Mouse (Mus musculus): ENCODE results near the gene Rhbdd1. TPM values are rescaled to one million over a fixed set of nuclear protein-coding genes. Genes with fewer than 3 reads are reported as not detected.

Gene Rhbdd1
- polyA plus RNA-seq, 1 experiment: not detected

DNA sequence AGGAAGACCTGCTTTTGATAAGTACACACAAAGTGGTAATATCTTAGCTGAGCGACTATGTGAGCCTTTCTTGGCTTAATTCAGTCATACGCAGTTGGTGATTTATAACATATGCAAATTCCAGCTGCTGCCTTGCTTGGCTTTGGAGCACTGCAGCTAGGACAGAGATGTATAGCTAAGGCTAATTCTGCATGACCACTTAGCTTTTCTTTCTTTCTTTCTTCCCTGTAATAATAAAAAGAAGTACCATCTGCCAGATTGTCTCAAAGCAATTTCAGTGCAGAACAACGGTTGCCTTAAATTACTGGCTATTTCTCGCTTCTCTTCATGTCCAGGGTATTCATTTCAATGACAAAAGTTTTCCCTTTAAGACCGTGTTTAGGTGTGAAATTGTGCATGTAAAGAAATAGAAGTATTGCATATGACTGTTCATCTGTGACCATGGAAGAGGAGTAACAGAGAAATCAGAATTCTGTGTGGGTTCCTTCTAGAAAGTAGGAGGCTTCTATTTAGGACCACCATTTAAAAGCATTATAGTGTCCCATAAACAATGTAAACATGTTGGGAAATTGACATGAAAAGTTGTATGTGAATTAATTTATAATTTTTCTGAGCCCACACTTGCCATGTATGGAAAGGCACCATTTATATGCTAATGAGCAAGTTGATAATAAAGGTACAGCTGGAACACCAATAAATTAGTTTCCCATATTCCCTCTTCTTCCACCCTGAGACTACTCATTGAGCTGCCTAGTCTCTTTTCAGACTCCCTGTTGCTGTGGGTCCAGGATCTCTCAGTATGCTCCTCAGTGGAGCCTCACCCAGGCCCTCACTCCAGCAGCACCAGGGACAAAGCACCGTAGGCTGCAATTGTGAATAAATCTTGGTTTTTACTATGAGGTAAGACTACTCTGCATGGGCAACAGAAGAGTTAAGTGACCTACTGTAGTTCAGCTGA, 70.8 kb downstream of the Rhbdd1 start:
- 69% methylated on average over 6 of the region's 6 CpGs for WGBS
- H3K4me1 ChIP-seq (ENCODE audit: control insufficient read depth, insufficient read depth, low read length): peaks cover 4% of the 10 kb centered on the region; the same call in 1 of the 2 replicates
- no peak overlapping the region for H3K27ac ChIP-seq (ENCODE audit: insufficient read depth, low read depth, low read length)
- H3K4me3 ChIP-seq (ENCODE audit: insufficient read depth, low read depth, low read length): no peak overlapping the region
- no peak for TF ChIP-seq CTCF (IDR thresholded peaks at IDR 0.05; ENCODE audit: insufficient read depth, low read depth, low read length)
- no peak for TF ChIP-seq POLR2A (IDR thresholded peaks at IDR 0.05; ENCODE audit: insufficient read depth, low read depth, low read length)

DNA sequence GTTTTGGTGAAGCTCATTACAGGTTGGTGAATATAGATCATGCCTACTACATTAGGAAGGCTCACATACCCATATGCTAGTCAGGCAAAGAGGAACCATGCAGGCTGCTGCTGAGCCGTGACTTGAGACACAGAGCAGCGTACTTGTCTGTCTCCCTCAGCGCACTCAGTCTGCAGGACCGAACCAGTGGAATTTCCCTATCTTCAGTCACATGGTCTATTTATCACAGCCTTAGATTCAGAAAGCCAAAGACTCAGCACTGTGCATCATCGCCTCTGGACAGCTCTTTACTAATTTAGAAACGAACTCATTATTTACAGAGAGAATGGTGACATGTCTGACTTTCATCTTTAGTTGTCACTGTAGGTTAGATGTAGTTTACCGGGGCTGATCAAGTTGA, 73.1 kb downstream of the Rhbdd1 start:
- Histone ChIP-seq H3K4me1 (ENCODE audit: control insufficient read depth, insufficient read depth, low read length) (peaks cover 4% of the 10 kb centered on the region; the same call in 1 of the 2 replicates), H3K27ac (ENCODE audit: insufficient read depth, low read depth, low read length) (no peak overlapping the region), H3K4me3 (ENCODE audit: insufficient read depth, low read depth, low read length) (no peak overlapping the region)
- TF ChIP-seq POLR2A (IDR thresholded peaks at IDR 0.05; ENCODE audit: insufficient read depth, low read depth, low read length): no peak
- no peak for TF ChIP-seq CTCF (IDR thresholded peaks at IDR 0.05; ENCODE audit: insufficient read depth, low read depth, low read length)
- WGBS: 90% methylated on average over 7 of the region's 7 CpGs

DNA sequence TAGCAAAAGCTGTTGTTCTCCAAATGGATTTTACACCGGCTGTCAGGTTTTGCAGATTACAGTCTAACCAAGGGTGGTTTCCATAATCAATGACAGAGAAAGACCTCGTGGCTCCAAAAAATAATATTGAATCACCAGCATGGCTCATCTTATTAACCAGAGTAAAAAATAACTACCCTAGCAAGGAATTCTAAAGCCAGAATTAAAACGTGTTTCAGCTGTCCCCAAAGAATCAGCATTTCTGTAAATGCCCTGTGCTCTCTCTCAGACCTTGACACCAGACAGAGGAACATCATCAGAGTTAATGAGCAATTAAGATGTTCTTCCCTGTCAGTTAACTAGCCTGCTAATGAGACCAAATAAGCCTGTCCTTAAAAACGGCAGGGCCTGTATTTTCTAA, 79.1 kb downstream of the Rhbdd1 start:
- WGBS: 37% methylated on average over 4 of the region's 4 CpGs
- no peak for TF ChIP-seq POLR2A (IDR thresholded peaks at IDR 0.05; ENCODE audit: insufficient read depth, low read depth, low read length)
- no peak for TF ChIP-seq CTCF (IDR thresholded peaks at IDR 0.05; ENCODE audit: insufficient read depth, low read depth, low read length)
- no peak overlapping the region for H3K27ac ChIP-seq (ENCODE audit: insufficient read depth, low read depth, low read length)

DNA sequence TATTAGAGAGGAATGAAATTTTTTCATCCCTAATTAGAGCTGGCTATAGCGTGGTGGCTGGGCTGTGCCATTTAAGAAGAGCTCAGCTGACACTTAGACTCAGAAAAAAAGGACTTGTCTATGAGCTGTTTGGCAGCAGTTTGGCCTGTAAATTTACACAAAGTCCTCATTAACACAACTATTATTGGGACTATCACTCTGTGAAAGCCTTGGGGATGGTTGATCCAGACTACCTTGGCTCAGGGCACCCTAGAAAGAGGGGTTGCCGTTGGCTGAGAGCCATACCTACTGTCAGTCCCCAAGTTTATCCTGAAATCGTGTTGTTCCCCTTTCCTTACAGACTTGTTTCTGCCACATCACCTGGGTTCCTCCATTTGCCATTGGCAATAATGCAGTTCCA, 91.5 kb downstream of the Rhbdd1 start:
- H3K27ac ChIP-seq (ENCODE audit: insufficient read depth, low read depth, low read length): no peak overlapping the region
- WGBS: 48% methylated on average over 3 of the region's 3 CpGs

More for the DNA sequence above, 79.1 kb downstream of the Rhbdd1 start:
- Histone ChIP-seq H3K4me1 (ENCODE audit: control insufficient read depth, insufficient read depth, low read length) (no peaks in the 10 kb centered on the region), H3K4me3 (ENCODE audit: insufficient read depth, low read depth, low read length) (no peak overlapping the region)

DNA sequence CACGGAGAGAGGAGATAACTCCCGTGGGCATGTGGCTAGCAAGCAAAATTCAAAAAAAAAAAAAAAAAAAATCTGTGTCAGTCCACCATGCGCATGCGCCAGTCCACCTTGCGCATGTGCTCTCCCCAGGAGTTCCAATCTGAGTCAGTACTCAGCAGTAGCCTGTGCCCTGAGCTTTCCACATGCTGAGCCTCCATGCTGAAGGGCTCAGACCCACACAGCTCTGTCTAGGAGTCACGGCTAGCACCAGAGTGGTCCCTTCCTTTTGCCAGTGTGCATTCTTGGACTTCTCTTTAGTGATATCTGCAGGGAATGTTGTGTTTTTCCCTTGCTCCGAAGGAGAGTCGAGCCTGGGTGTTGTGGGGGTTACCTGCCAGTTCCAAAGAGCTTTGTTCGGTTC, 93.0 kb downstream of the Rhbdd1 start:
- 91% methylated on average over 9 of the region's 9 CpGs for WGBS
- Histone ChIP-seq H3K4me3 (ENCODE audit: insufficient read depth, low read depth, low read length) (no peak overlapping the region), H3K4me1 (ENCODE audit: control insufficient read depth, insufficient read depth, low read length) (peaks cover 6% of the 10 kb centered on the region; the same call in 1 of the 2 replicates), H3K27ac (ENCODE audit: insufficient read depth, low read depth, low read length) (no peak overlapping the region)
- TF ChIP-seq POLR2A (IDR thresholded peaks at IDR 0.05; ENCODE audit: insufficient read depth, low read depth, low read length) (no peak), CTCF (IDR thresholded peaks at IDR 0.05; ENCODE audit: insufficient read depth, low read depth, low read length) (no peak)

More for the DNA sequence above, 91.5 kb downstream of the Rhbdd1 start:
- no peak overlapping the region for H3K4me3 ChIP-seq (ENCODE audit: insufficient read depth, low read depth, low read length)
- peaks cover 6% of the 10 kb centered on the region; the same call in 1 of the 2 replicates for H3K4me1 ChIP-seq (ENCODE audit: control insufficient read depth, insufficient read depth, low read length)
- TF ChIP-seq CTCF (IDR thresholded peaks at IDR 0.05; ENCODE audit: insufficient read depth, low read depth, low read length): no peak
- no peak for TF ChIP-seq POLR2A (IDR thresholded peaks at IDR 0.05; ENCODE audit: insufficient read depth, low read depth, low read length)

DNA sequence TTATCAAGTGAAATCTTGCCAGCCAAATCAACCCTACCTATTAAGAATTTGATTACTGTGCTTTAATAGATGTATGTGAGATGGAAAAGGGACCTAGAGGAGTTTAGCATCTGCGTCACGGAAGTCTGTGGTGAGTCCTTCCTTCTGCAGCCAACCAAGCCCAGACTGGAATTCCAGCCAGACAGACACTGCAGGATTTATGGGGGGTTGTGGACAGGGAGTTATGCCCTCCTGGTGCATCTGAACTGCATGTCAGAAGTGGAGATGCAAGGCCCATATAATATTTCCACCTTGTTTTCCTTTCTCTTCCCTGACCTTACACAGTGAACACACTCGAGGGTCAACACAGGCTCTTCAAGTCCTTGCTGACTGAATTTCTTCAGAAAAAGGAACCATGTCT, 94.3 kb downstream of the Rhbdd1 start:
- 84% methylated on average over 3 of the region's 3 CpGs for WGBS
- TF ChIP-seq POLR2A (IDR thresholded peaks at IDR 0.05; ENCODE audit: insufficient read depth, low read depth, low read length) (no peak), CTCF (IDR thresholded peaks at IDR 0.05; ENCODE audit: insufficient read depth, low read depth, low read length) (no peak)
- Histone ChIP-seq H3K27ac (ENCODE audit: insufficient read depth, low read depth, low read length) (no peak overlapping the region), H3K4me1 (ENCODE audit: control insufficient read depth, insufficient read depth, low read length) (peaks cover 6% of the 10 kb centered on the region; the same call in 1 of the 2 replicates), H3K4me3 (ENCODE audit: insufficient read depth, low read depth, low read length) (no peak overlapping the region)

DNA sequence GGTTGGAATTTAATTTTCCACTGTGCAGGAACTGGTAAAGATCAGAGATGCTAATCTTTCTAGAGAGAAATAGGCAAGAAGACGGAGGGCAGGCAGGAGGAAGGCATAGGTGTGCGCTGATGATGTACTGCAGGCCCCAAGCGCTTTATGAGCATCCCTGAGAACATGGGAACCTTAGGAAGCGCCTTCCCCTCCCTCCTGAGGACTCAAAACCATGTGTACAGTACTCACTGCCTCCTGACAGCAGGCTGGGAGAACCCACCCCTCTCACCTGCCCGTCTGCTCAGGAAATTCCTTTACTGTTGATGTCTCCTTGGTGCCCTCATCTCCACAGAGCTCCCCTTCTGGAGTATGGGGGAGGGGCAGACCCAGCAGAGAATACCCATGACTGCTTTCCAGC, 95.3 kb downstream of the Rhbdd1 start:
- Histone ChIP-seq H3K4me1 (ENCODE audit: control insufficient read depth, insufficient read depth, low read length) (peaks cover 6% of the 10 kb centered on the region; the same call in 1 of the 2 replicates), H3K4me3 (ENCODE audit: insufficient read depth, low read depth, low read length) (no peak overlapping the region), H3K27ac (ENCODE audit: insufficient read depth, low read depth, low read length) (no peak overlapping the region)
- WGBS: 93% methylated on average over 5 of the region's 5 CpGs
- TF ChIP-seq CTCF (IDR thresholded peaks at IDR 0.05; ENCODE audit: insufficient read depth, low read depth, low read length) (no peak), POLR2A (IDR thresholded peaks at IDR 0.05; ENCODE audit: insufficient read depth, low read depth, low read length) (no peak)

DNA sequence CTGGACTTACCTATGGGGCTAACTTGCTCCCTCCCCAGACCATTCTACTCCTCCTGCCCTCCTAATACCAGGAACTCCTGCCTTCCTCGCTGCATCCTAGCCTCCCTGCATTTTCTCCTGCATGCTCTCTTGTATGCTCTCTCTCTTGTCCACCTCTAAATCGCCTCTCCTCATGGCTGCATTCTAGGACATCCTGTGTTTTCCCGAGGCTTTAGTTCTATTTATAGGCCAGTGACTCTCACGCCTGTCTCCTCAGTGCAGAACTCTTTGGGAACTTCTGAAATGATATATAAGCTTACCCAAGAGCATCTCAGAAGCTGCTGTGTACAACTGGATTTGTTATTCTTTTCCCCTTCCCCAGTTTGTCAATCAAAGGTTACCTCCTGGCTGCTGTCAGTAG, 95.8 kb downstream of the Rhbdd1 start:
- H3K27ac ChIP-seq (ENCODE audit: insufficient read depth, low read depth, low read length): no peak overlapping the region
- TF ChIP-seq CTCF (IDR thresholded peaks at IDR 0.05; ENCODE audit: insufficient read depth, low read depth, low read length) (no peak), POLR2A (IDR thresholded peaks at IDR 0.05; ENCODE audit: insufficient read depth, low read depth, low read length) (no peak)
- WGBS: 62% methylated on average over 4 of the region's 4 CpGs
- no peak overlapping the region for H3K4me3 ChIP-seq (ENCODE audit: insufficient read depth, low read depth, low read length)
- peaks cover 6% of the 10 kb centered on the region; the same call in 1 of the 2 replicates for H3K4me1 ChIP-seq (ENCODE audit: control insufficient read depth, insufficient read depth, low read length)

DNA sequence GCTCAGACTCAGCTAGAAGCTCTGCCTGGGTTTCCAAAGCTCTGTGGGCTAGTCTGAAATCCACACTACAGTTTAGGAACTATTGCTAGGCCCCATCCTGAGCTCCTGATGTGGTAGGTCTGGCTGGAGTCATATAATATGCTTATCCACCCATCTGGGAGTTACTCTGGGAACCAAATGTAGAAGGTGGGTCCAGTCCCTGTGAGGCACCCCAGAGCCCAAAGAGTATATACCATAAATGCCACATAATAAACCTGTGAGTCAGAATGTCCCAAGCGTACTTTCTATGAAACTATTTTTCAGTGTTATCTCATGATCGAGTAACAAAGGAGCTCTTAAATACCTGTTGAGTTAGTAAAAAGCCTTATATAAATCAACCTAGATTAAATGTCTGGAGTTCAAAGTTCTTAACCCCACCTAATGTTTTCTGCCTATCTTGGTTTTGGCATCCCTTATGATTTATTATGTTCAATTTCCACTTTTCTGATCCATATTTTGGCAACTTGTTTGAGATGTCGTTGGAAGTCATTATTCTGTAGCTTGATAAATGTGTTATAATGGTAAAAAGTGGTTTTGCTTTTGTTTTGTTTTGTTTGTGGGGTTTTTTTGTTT, 98.3 kb downstream of the Rhbdd1 start:
- Histone ChIP-seq H3K4me3 (ENCODE audit: insufficient read depth, low read depth, low read length) (no peak overlapping the region), H3K4me1 (ENCODE audit: control insufficient read depth, insufficient read depth, low read length) (peaks cover 6% of the 10 kb centered on the region; the same call in 1 of the 2 replicates), H3K27ac (ENCODE audit: insufficient read depth, low read depth, low read length) (no peak overlapping the region)
- WGBS: 96% methylated on average over 3 of the region's 3 CpGs
- no peak for TF ChIP-seq POLR2A (IDR thresholded peaks at IDR 0.05; ENCODE audit: insufficient read depth, low read depth, low read length)
- TF ChIP-seq CTCF (IDR thresholded peaks at IDR 0.05; ENCODE audit: insufficient read depth, low read depth, low read length): no peak
